Mouse (Mus musculus) cortical plate, adult 2 months (tissue): ENCODE measurements around the gene Phc2. TPM values are rescaled to one million over a fixed set of nuclear protein-coding genes. Genes with fewer than 3 reads are reported as not detected.

ENCODE experiments used
- H3K27ac ChIP-seq: fragments of 200-500 bp; 2 replicates; pipeline ENCODE4 v1.5.1; 2012; ENCODE audit warnings: low read length, control low read depth, inconsistent platforms; ENCODE audit not compliant: insufficient read depth
- H3K4me1 ChIP-seq: fragments of 200-500 bp; 2 replicates; pipeline ENCODE4 v1.6.1; 2011; ENCODE audit warnings: low read length; ENCODE audit not compliant: control insufficient read depth, insufficient read depth
- H3K4me3 ChIP-seq: fragments of 200-500 bp; 2 replicates; pipeline ENCODE4 v1.5.1; 2011; ENCODE audit warnings: mild to moderate bottlenecking, low read length, control low read depth; ENCODE audit not compliant: insufficient read depth
- CTCF ChIP-seq: fragments of 200-500 bp; IDR thresholded peaks from 2 replicates; pipeline ENCODE4 v1.5.1; 2011; ENCODE audit warnings: mild to moderate bottlenecking, control low read depth, low read length; ENCODE audit not compliant: insufficient read depth; ENCODE audit errors: extremely low read depth
- POLR2A ChIP-seq: fragments of 200-500 bp; IDR thresholded peaks from 2 replicates; pipeline ENCODE4 v1.6.1; 2011; ENCODE audit warnings: mild to moderate bottlenecking, low read length, control low read depth; ENCODE audit not compliant: insufficient read depth; ENCODE audit errors: extremely low read depth
- polyA plus RNA-seq: library from polyadenylated mRNA; depleted of rRNA; stranded (reverse); fragments of >200 nt; gene quantifications from 2 replicates; pipeline ENCODE4 v1.2.3, GENCODE M21; 2012

The Phc2 gene
- polyA plus RNA-seq, 1 experiment = 92.4 TPM

DNA sequence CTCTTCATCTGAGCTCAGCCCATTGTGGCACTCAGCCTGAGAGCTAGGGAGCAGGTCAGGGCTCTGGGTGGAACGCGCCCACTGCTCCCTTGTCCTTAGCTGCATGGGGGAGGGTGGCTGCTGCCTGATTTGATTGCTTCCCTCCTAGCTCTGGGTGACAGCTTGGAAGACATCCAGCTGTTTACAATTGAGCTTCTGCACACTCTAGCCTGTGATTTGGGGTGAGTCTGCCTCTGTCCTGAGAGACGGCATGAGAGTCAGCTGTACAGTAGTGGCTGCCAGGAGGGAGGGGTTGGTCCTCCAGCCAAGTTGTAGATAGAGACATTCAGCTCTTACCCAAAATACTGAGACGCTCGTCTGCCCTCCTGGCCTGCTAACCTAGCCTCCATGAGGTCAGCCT is 79.7 kb downstream of the Phc2 start:
- peaks cover 32% of the 10 kb centered on the region for H3K4me1 ChIP-seq

DNA sequence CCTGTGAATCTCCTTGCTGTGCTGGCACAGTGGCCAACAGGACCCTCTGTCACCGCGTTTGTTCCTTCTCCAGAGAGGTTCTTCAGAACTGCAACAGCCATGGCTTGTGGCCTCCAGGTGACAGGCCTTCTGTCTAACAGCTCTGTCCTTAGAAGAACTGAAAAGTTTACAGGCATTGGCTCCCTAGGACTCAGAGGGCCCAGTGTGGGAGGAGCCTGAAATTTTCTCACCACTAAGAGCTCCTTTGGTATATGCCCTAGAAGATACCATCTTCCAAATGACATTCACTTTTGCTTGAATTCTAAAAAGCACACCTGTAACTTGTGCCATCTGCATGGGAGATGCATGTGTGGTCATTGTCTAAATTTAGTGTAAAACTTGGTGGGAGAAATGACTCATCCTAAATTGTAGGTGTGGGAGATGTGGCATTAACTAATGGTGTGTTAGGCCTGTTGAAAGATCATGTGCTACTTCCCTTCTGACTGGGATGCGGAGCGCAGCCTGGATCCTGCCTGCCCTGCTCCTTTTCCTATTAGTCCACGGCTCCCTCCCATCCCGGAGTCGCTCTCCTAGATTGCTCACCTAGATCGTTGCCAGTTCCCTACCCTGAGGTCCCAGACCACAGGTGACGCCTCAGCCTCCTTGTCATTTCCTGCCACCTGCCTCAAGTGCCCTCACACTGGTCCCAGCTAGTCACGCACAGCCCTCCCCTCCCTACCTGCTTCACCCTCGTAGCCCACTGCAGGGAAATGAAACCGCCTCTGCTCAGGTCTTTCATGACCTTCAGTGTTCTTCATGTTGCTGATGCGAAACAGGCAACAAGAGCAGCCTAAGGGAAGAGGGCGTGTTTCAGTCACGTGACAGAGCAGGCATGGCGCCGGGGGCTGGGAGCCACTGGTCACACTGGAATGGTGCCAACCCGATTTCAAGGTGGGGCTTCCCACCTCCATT is 80.5 kb downstream of the Phc2 start:
- no peak overlapping the region for H3K4me3 ChIP-seq
- TF ChIP-seq CTCF = no peak
- no peak for TF ChIP-seq POLR2A
- peaks cover 28% of the 10 kb centered on the region for H3K4me1 ChIP-seq
- no peak overlapping the region for H3K27ac ChIP-seq

More for the DNA sequence above, 79.7 kb downstream of the Phc2 start:
- H3K4me3 ChIP-seq = no peak overlapping the region
- TF ChIP-seq CTCF (no peak), POLR2A (no peak)
- H3K27ac ChIP-seq = peak overlapping the region; percentile 49

- H3K4me3 ChIP-seq = no peak overlapping the region
- 0 out of 2 replicates have a peak overlapping the region, but pooled peaks have one; percentile 1 for H3K27ac ChIP-seq
- TF ChIP-seq POLR2A (no peak), CTCF (no peak)
- H3K4me1 ChIP-seq = peaks cover 22% of the 10 kb centered on the region
Measured at GRCm38 (mm10) chr4:128737137-128737589, 82.7 kb downstream of the Phc2 start.

- no peak overlapping the region for H3K27ac ChIP-seq
- H3K4me3 ChIP-seq = no peak overlapping the region
- H3K4me1 ChIP-seq = peaks cover 22% of the 10 kb centered on the region
- no peak for TF ChIP-seq POLR2A
Measured at GRCm38 (mm10) chr4:128737825-128738610, 83.5 kb downstream of the Phc2 start.

DNA sequence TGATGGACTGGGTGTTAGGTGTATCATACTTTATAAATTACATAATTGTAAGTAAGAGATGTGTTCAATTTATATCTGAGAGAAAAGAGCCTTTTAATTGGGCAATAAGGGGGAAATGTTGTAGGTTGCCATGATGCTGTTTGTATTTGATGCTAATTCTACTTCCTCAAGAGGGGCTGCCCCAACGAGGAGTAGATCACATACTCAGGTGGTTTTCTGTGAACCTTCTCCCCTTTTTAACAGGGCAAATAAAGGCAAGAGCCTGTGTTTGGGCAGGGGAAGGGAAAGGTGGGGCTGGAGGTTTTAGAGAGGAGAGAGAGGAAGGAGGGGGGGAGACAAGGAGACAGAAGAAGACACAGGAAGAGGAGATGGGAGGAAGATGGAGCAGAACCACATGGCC is 86.4 kb downstream of the Phc2 start:
- Histone ChIP-seq H3K4me3 (no peak overlapping the region), H3K4me1 (peaks cover 3% of the 10 kb centered on the region), H3K27ac (no peak overlapping the region)
- no peak for TF ChIP-seq POLR2A
- TF ChIP-seq CTCF = no peak

DNA sequence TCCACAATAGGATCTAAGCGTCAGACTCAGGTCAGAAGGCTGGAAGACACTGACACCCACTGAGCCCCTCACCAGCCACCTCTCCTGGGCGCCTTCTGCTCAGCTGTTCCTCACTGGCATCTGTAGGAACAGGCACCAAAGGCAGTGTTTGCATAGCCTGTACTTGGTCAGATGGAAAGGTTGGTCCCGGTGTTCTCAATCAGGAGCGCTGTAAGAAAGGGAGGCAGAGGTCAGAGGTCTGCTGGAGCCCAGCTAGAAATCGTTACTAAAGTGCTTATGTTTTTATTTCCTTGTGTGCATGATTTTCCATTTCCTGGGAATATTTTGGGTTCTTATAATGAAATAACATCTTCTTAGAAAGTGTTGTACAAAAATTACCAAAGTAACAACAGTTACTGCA is 87.4 kb downstream of the Phc2 start:
- TF ChIP-seq CTCF (no peak), POLR2A (no peak)
- Histone ChIP-seq H3K27ac (no peak overlapping the region), H3K4me1 (peaks cover under 1% of the 10 kb centered on the region), H3K4me3 (no peak overlapping the region)

GRCm38 (mm10) chr4:128742379-128742970 is 88.0 kb downstream of the Phc2 start:
- Histone ChIP-seq H3K4me3 (no peak overlapping the region), H3K4me1 (no peaks in the 10 kb centered on the region; the same call in 1 of the 2 replicates), H3K27ac (no peak overlapping the region)
- no peak for TF ChIP-seq CTCF
- no peak for TF ChIP-seq POLR2A

GRCm38 (mm10) chr4:128743031-128743626 is 88.6 kb downstream of the Phc2 start:
- Histone ChIP-seq H3K27ac (no peak overlapping the region), H3K4me1 (no peaks in the 10 kb centered on the region; the same call in 1 of the 2 replicates), H3K4me3 (no peak overlapping the region)
- TF ChIP-seq POLR2A (no peak), CTCF (no peak)

GRCm38 (mm10) chr4:128745160-128745559 is 90.7 kb downstream of the Phc2 start:
- TF ChIP-seq POLR2A (no peak), CTCF (no peak)
- no peaks in the 10 kb centered on the region; the same call in 1 of the 2 replicates for H3K4me1 ChIP-seq
- H3K4me3 ChIP-seq = no peak overlapping the region
- H3K27ac ChIP-seq = no peak overlapping the region
